Mouse (Mus musculus): Measurements from ENCODE around the gene G3bp1. TPM values are rescaled to one million over a fixed set of nuclear protein-coding genes. Genes with fewer than 3 reads are reported as not detected.

G3bp1 gene
- polyA plus RNA-seq, 1 experiment: 21.8 TPM

GRCm38 (mm10) chr11:55439718-55440117 lies 29.8 kb upstream of the G3bp1 start:
- TF ChIP-seq POLR2A (IDR thresholded peaks at IDR 0.05; ENCODE audit: borderline replicate concordance, extremely low read depth, low read depth, low read length): no peak
- no peak for TF ChIP-seq CTCF (IDR thresholded peaks at IDR 0.05; ENCODE audit: insufficient read depth, low read length)
- no peak overlapping the region for H3K4me3 ChIP-seq (replicated peaks; ENCODE audit: extremely low read depth, low read depth, low read length)
- 72% methylated on average over 5 of the region's 5 CpGs for WGBS
- DNase-seq: no peak
- H3K4me1 ChIP-seq (ENCODE audit: control insufficient read depth, insufficient read depth, low read length): peaks cover 2% of the 10 kb centered on the region; the same call in 1 of the 2 replicates

GRCm38 (mm10) chr11:55444772-55445171 lies 24.7 kb upstream of the G3bp1 start:
- 6% methylated on average over 1 of the region's 1 CpGs for WGBS

DNA sequence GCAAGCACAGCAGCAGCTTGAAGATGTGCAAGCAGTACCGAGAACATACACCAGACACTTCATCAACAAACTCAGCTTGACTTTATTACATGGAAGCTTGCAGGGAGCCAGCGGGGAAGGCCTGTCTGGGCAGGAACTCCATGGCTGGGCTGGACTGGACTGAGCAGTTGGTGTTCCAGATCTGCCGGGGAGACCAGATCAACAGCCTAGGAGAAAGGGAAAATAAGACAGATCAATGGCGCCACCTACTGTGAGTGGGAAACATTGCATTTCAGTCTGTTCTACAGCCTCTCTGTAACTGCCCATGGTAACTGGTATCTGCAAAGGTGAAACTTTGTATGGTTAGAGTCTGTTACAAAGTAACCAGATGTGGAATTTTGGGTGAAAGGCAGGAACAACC lies 22.9 kb upstream of the G3bp1 start:
- TF ChIP-seq POLR2A (IDR thresholded peaks at IDR 0.05; ENCODE audit: borderline replicate concordance, extremely low read depth, low read depth, low read length): no peak
- TF ChIP-seq CTCF (IDR thresholded peaks at IDR 0.05; ENCODE audit: insufficient read depth, low read length): peak; percentile 61
- H3K4me3 ChIP-seq (replicated peaks; ENCODE audit: extremely low read depth, low read depth, low read length): no peak overlapping the region
- peak; percentile 84 for DNase-seq
- 16% methylated on average over 4 of the region's 4 CpGs for WGBS
- H3K4me1 ChIP-seq (ENCODE audit: control insufficient read depth, insufficient read depth, low read length): peaks cover 11% of the 10 kb centered on the region; the same call in 1 of the 2 replicates

More at GRCm38 (mm10) chr11:55444772-55445171, 24.7 kb upstream of the G3bp1 start:
- peak; percentile 34 for DNase-seq
- Histone ChIP-seq H3K4me1 (ENCODE audit: control insufficient read depth, insufficient read depth, low read length) (peaks cover 11% of the 10 kb centered on the region; the same call in 1 of the 2 replicates), H3K4me3 (replicated peaks; ENCODE audit: extremely low read depth, low read depth, low read length) (no peak overlapping the region)
- TF ChIP-seq POLR2A (IDR thresholded peaks at IDR 0.05; ENCODE audit: borderline replicate concordance, extremely low read depth, low read depth, low read length): no peak
- TF ChIP-seq CTCF (IDR thresholded peaks at IDR 0.05; ENCODE audit: insufficient read depth, low read length): peak; percentile 44; the same call in 1 of the 2 replicates

- TF ChIP-seq POLR2A (IDR thresholded peaks at IDR 0.05; ENCODE audit: borderline replicate concordance, extremely low read depth, low read depth, low read length): no peak
- TF ChIP-seq CTCF (IDR thresholded peaks at IDR 0.05; ENCODE audit: insufficient read depth, low read length): no peak
- 47% methylated on average over 7 of the region's 7 CpGs for WGBS
- DNase-seq: no peak
- no peak overlapping the region for H3K4me3 ChIP-seq (replicated peaks; ENCODE audit: extremely low read depth, low read depth, low read length)
- H3K4me1 ChIP-seq (ENCODE audit: control insufficient read depth, insufficient read depth, low read length): peaks cover 11% of the 10 kb centered on the region; the same call in 1 of the 2 replicates
Observed at GRCm38 (mm10) chr11:55449531-55449930, 20.0 kb upstream of the G3bp1 start.

- no peak for DNase-seq
- H3K4me3 ChIP-seq (replicated peaks; ENCODE audit: extremely low read depth, low read depth, low read length): no peak overlapping the region
- 55% methylated on average over 4 of the region's 4 CpGs for WGBS
- peaks cover 9% of the 10 kb centered on the region; the same call in 1 of the 2 replicates for H3K4me1 ChIP-seq (ENCODE audit: control insufficient read depth, insufficient read depth, low read length)
- TF ChIP-seq POLR2A (IDR thresholded peaks at IDR 0.05; ENCODE audit: borderline replicate concordance, extremely low read depth, low read depth, low read length) (no peak), CTCF (IDR thresholded peaks at IDR 0.05; ENCODE audit: insufficient read depth, low read length) (no peak)
Observed at GRCm38 (mm10) chr11:55450311-55450710, 19.2 kb upstream of the G3bp1 start.

DNA sequence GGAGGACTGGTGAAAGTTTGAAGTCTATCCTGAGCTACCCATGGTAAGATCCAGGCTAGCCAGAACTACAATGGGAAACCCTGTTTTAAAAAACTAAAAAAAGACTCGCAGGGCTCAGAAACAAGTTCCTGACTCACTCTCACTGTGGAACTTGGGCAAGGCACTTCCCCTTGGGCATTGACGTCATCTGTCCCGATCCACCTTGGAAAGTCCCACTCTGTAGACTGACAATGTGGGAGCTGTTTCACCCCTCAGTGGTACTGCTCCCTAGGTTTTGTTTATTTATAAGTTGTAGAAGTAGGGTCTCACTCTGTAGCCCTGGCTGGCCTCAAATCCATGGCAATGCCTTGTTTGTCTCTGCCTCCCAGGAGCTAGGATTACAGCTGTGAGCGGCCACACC lies 15.8 kb upstream of the G3bp1 start:
- no peak for TF ChIP-seq CTCF (IDR thresholded peaks at IDR 0.05; ENCODE audit: insufficient read depth, low read length)
- TF ChIP-seq POLR2A (IDR thresholded peaks at IDR 0.05; ENCODE audit: borderline replicate concordance, extremely low read depth, low read depth, low read length): no peak
- WGBS: 54% methylated on average over 4 of the region's 4 CpGs
- DNase-seq: no peak
- Histone ChIP-seq H3K4me3 (replicated peaks; ENCODE audit: extremely low read depth, low read depth, low read length) (no peak overlapping the region), H3K4me1 (ENCODE audit: control insufficient read depth, insufficient read depth, low read length) (peaks cover 6% of the 10 kb centered on the region; the same call in 1 of the 2 replicates)

DNA sequence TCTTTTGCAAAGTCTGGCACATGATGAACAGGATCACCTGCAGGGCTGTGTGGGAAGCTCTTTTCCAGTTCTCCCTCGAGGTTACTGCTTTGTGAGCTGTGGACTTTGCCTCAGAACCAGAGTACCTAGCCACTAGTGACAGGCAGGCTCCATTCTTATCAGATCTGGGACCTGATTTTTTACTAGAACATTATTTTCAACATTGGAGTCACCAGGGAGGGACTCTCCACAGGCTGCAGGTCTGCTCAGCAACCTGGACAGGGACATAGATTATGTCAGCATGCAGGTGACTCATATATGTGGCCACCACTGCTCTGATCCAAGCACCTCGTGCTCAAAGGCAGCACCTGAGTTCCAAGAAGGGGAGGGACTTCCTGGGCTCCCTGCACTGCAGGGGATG lies 14.3 kb upstream of the G3bp1 start:
- no peak for DNase-seq
- Histone ChIP-seq H3K4me1 (ENCODE audit: control insufficient read depth, insufficient read depth, low read length) (peaks cover 2% of the 10 kb centered on the region; the same call in 1 of the 2 replicates), H3K4me3 (replicated peaks; ENCODE audit: extremely low read depth, low read depth, low read length) (no peak overlapping the region)
- 58% methylated on average over 2 of the region's 2 CpGs for WGBS
- TF ChIP-seq POLR2A (IDR thresholded peaks at IDR 0.05; ENCODE audit: borderline replicate concordance, extremely low read depth, low read depth, low read length): no peak
- TF ChIP-seq CTCF (IDR thresholded peaks at IDR 0.05; ENCODE audit: insufficient read depth, low read length): no peak

- no peak for DNase-seq
- TF ChIP-seq CTCF (IDR thresholded peaks at IDR 0.05; ENCODE audit: insufficient read depth, low read length) (no peak), POLR2A (IDR thresholded peaks at IDR 0.05; ENCODE audit: borderline replicate concordance, extremely low read depth, low read depth, low read length) (no peak)
- peaks cover 2% of the 10 kb centered on the region; the same call in 1 of the 2 replicates for H3K4me1 ChIP-seq (ENCODE audit: control insufficient read depth, insufficient read depth, low read length)
- 56% methylated on average over 4 of the region's 4 CpGs for WGBS
- H3K4me3 ChIP-seq (replicated peaks; ENCODE audit: extremely low read depth, low read depth, low read length): no peak overlapping the region
Observed at GRCm38 (mm10) chr11:55458501-55458900, 11.0 kb upstream of the G3bp1 start.

DNA sequence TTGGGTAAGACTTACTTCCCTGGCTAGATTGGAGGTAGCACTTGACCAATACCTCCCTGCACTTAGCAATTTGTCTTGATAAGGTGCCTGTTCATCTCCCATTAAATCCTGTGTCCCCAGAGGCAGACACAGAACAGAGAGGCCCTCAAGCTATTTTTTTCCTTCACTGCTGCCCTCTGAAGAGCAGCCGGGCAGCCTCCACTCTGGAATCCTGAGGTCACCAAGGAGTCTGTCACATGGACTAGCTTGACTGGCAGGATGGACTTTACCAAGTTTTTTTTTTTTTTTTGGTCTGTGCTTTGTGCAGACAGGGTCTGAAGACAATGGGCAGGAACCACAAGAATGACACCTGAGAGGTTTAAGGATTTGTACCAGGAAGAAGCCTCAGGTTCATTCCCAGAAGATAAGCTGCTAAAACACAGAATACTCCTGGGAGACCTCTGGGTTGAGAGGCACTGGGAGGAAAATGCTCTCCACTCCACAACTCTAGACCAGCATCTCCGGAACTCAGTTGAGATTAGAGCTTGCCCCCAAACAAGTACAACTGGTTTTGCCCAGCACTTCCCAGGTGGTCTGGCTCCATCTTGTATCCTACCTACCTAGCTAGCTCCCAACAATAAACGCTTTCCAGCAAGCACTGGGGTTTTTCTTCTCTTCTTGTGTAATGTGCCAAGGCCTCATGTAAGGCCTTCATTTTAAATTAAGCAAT lies 9.5 kb upstream of the G3bp1 start:
- DNase-seq: no peak
- TF ChIP-seq POLR2A (IDR thresholded peaks at IDR 0.05; ENCODE audit: borderline replicate concordance, extremely low read depth, low read depth, low read length): no peak
- no peak for TF ChIP-seq CTCF (IDR thresholded peaks at IDR 0.05; ENCODE audit: insufficient read depth, low read length)
- WGBS: 24% methylated on average over 3 of the region's 3 CpGs
- Histone ChIP-seq H3K4me3 (replicated peaks; ENCODE audit: extremely low read depth, low read depth, low read length) (peak overlapping the region; percentile 87), H3K4me1 (ENCODE audit: control insufficient read depth, insufficient read depth, low read length) (peaks cover 2% of the 10 kb centered on the region; the same call in 1 of the 2 replicates)

GRCm38 (mm10) chr11:55460559-55461018 lies 8.9 kb upstream of the G3bp1 start:
- TF ChIP-seq POLR2A (IDR thresholded peaks at IDR 0.05; ENCODE audit: borderline replicate concordance, extremely low read depth, low read depth, low read length) (no peak), CTCF (IDR thresholded peaks at IDR 0.05; ENCODE audit: insufficient read depth, low read length) (peak; percentile 29; the same call in 1 of the 2 replicates)
- DNase-seq: no peak
- WGBS: 2% methylated on average over 17 of the region's 17 CpGs
- Histone ChIP-seq H3K4me1 (ENCODE audit: control insufficient read depth, insufficient read depth, low read length) (peaks cover 2% of the 10 kb centered on the region; the same call in 1 of the 2 replicates), H3K4me3 (replicated peaks; ENCODE audit: extremely low read depth, low read depth, low read length) (peak overlapping the region; percentile 87)
